Mouse (Mus musculus) B cell, adult 2 months (primary cell): Measurements from ENCODE around the gene Mrgpra3.

ENCODE experiments used
- DNase-seq, 2 experiments: peaks; one replicate each; pipeline ENCODE4 v3.0.0; 2022

Gene Mrgpra3

DNA sequence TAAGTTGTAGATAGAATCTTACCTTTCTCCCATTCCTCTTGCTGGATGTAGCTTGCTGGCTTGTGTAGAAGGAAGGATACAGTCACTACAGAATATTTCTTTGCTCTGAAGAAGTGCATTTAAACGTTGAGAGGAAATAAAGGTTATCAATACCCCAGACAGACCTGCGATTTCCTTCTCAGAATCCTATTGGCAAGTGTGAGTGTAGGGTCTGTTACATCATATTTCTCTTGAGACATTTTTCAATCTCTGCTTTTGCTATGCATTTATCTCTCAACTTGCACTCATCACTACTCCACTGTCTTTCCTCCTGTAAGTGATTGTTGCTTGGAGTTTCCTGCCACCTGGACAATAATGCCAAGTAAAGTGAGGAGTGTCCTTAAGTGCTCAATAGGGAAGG lies at the start of gene Mrgpra3:
Gene Mrgpra3 (minus strand): TSS at position 101 of the 400 bp plus-strand sequence.
- no peak for DNase-seq
